Mouse (Mus musculus) gastrocnemius, adult 8-10 months (tissue): Measurements from ENCODE around the gene Gapt. TPM values are rescaled to one million over a fixed set of nuclear protein-coding genes. Genes with fewer than 3 reads are reported as not detected.

Source experiments
- DNase-seq, 2 experiments: peaks; one replicate each; pipeline ENCODE4 v3.0.0; 2022; ENCODE audit warnings: low spot score in 2 of 2
- total RNA-seq, 4 experiments: library from RNA; stranded (reverse); gene quantifications; 2 replicates each; pipeline ENCODE4 v1.2.4; 2022

Gene Gapt
- total RNA-seq, 4 experiments from 2014 or later: not detected

GRCm38 (mm10) chr13:110346707-110347106, 10.3 kb downstream of the Gapt start:
- no peak for DNase-seq

GRCm38 (mm10) chr13:110342602-110343001, 14.4 kb downstream of the Gapt start:
- no peak for DNase-seq

- DNase-seq: no peak
These were observed 23.9 kb downstream of the Gapt start for GRCm38 (mm10) chr13:110332958-110333597.

GRCm38 (mm10) chr13:110318746-110319145, 38.3 kb downstream of the Gapt start:
- no peak for DNase-seq

GRCm38 (mm10) chr13:110307188-110307587, 49.8 kb downstream of the Gapt start:
- no peak for DNase-seq

Other genes starting within 250 kb of the Gapt start
- under 1 TPM in 1 of 4 experiments, not detected in 3; 0.16 TPM for gene Rab3c, start 76.2 kb downstream of the Gapt start, total RNA-seq
- gene Plk2, start 37.8 kb upstream of the Gapt start, total RNA-seq: 1 to 10 TPM; 3.0 to 6.9 (median 4.1) TPM